Mouse (Mus musculus) layer of hippocampus, adult 18-20 months (tissue): Measurements from ENCODE around the gene Rgl1. TPM values are rescaled to one million over a fixed set of nuclear protein-coding genes. Genes with fewer than 3 reads are reported as not detected.
A peak's percentile ranks its signal among the peaks of the same experiment; 100 is the strongest.

ENCODE experiments used
- DNase-seq, 2 experiments: peaks; one replicate each; pipeline ENCODE4 v3.0.0; 2022; ENCODE audit warnings: low spot score in 2 of 2
- total RNA-seq, 2 experiments: library from RNA; stranded (reverse); gene quantifications; 2 replicates each; pipeline ENCODE4 v1.2.3; 2021

The Rgl1 gene
- total RNA-seq, 2 experiments from 2014 or later = 114 to 119 TPM

GRCm38 (mm10) chr1:152591746-152592498 is 174.2 kb downstream of the Rgl1 start:
- no peak for DNase-seq

- DNase-seq = no peak
Measured at GRCm38 (mm10) chr1:152590321-152590720, 175.8 kb downstream of the Rgl1 start.

- no peak for DNase-seq
Measured at GRCm38 (mm10) chr1:152589331-152589935, 176.7 kb downstream of the Rgl1 start.

GRCm38 (mm10) chr1:152587431-152587830 is 178.7 kb downstream of the Rgl1 start:
- DNase-seq = no peak

- DNase-seq = no peak
Measured at GRCm38 (mm10) chr1:152585385-152585984, 180.7 kb downstream of the Rgl1 start.

GRCm38 (mm10) chr1:152584933-152585332 is 181.2 kb downstream of the Rgl1 start:
- DNase-seq = no peak

- peak in 1 of 2 experiments; percentile 39 for DNase-seq
Measured at GRCm38 (mm10) chr1:152581127-152581905, 184.8 kb downstream of the Rgl1 start.

- DNase-seq = no peak
Measured at GRCm38 (mm10) chr1:152578944-152579343, 187.2 kb downstream of the Rgl1 start.

GRCm38 (mm10) chr1:152578108-152578721 is 187.9 kb downstream of the Rgl1 start:
- peak in 1 of 2 experiments; percentile 41 for DNase-seq

GRCm38 (mm10) chr1:152576614-152577144 is 189.5 kb downstream of the Rgl1 start:
- no peak for DNase-seq

GRCm38 (mm10) chr1:152575096-152575495 is 191.1 kb downstream of the Rgl1 start:
- no peak for DNase-seq

- DNase-seq = no peak
Measured at GRCm38 (mm10) chr1:152573470-152574059, 192.6 kb downstream of the Rgl1 start.

- no peak for DNase-seq
Measured at GRCm38 (mm10) chr1:152572755-152573469, 193.2 kb downstream of the Rgl1 start.

GRCm38 (mm10) chr1:152571340-152571739 is 194.8 kb downstream of the Rgl1 start:
- no peak for DNase-seq

GRCm38 (mm10) chr1:152570681-152571080 is 195.5 kb downstream of the Rgl1 start:
- DNase-seq = no peak

GRCm38 (mm10) chr1:152563282-152563681 is 202.9 kb downstream of the Rgl1 start:
- DNase-seq = no peak

- no peak for DNase-seq
Measured at GRCm38 (mm10) chr1:152562877-152563276, 203.3 kb downstream of the Rgl1 start.

- peak in 1 of 2 experiments; percentile 54 for DNase-seq
Measured at GRCm38 (mm10) chr1:152560477-152560876, 205.7 kb downstream of the Rgl1 start.

- no peak for DNase-seq
Measured at GRCm38 (mm10) chr1:152556576-152557281, 209.4 kb downstream of the Rgl1 start.
